Mouse (Mus musculus): ENCODE measurements at regions not wholly inside any gene's neighbourhood (a gene's known extent, or its start where the extent isn't known, plus 50 kb on each side); places are given as distances from the start of the nearest gene placed in this dataset.
"Not testable (repeated sequence)": the region's sequence is repeated elsewhere in the genome, so short reads cannot be mapped to it uniquely, and the experiment has no call there.

DNA sequence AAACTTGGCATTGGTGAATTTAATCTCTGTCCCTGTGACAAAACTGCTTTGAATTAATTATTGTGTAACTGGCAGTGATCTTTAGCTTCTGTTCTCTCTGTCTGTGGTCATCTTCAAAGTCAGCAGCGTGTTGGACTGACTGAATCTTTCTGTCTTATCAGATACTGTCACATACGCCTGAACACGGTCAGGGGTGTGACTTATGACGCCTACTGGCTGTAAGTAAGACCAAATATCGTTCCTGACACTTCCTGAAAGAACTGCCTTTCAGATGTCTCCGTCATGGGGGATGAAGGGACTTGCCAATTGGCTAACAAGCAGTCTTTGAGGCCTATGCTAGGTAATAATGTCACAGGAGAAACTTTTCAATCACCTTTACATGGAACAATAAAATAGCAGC, 402.2 kb downstream of the Gabrg2 start:
- WGBS: 76% methylated on average over 6 of the region's 6 CpGs
- Histone ChIP-seq H3K9me3 (ENCODE audit: control insufficient read depth, low read length) (no peaks in the 10 kb centered on the region), H3K9ac (ENCODE audit: low read depth, low read length) (no peak overlapping the region), H3K36me3 (ENCODE audit: control insufficient read depth, insufficient read depth, low read length) (no peaks in the 10 kb centered on the region), H3K4me1 (ENCODE audit: control insufficient read depth, insufficient read depth, low read length) (no peaks in the 10 kb centered on the region), H3K27me3 (replicated peaks; ENCODE audit: control insufficient read depth, insufficient read depth, low read length) (no peaks in the 10 kb centered on the region), H3K27ac (replicated peaks; ENCODE audit: low read depth, low read length) (no peak overlapping the region), H3K4me2 (ENCODE audit: low read depth, low read length) (no peak overlapping the region), H3K4me3 (ENCODE audit: low read depth, low read length) (no peak overlapping the region)
- no peak for ATAC-seq (ENCODE audit: low read depth)
- no peak for DNase-seq (ENCODE audit: low spot score)

DNA sequence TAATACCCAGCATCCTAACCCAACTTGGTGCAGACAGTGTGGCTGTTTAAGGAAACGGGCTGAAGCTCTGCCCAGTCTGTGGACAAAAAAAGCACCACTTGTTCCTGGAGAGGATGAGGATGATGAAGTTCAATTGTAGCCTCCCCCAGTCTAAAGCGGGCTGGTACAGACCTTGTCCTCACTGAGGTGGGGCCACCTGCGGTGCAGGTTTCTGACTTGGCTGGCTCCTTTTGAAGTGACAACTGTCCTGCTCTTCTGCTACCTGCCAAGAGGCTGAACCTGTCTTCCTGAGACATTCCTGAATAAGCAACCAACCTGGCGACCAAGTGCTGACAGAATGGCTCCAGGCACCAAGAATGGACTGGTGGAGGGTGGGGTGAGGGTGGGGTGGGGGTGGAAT, 409.2 kb downstream of the Gabrg2 start:
- 69% methylated on average over 4 of the region's 4 CpGs for WGBS
- H3K4me3 ChIP-seq (ENCODE audit: low read depth, low read length); H3K9ac ChIP-seq (ENCODE audit: low read depth, low read length); H3K27me3 ChIP-seq (replicated peaks; ENCODE audit: control insufficient read depth, insufficient read depth, low read length); H3K4me1 ChIP-seq (ENCODE audit: control insufficient read depth, insufficient read depth, low read length); DNase-seq (ENCODE audit: low spot score); H3K4me2 ChIP-seq (ENCODE audit: low read depth, low read length); ATAC-seq (ENCODE audit: low read depth); H3K27ac ChIP-seq (replicated peaks; ENCODE audit: low read depth, low read length); H3K9me3 ChIP-seq (ENCODE audit: control insufficient read depth, low read length); H3K36me3 ChIP-seq (ENCODE audit: control insufficient read depth, insufficient read depth, low read length): not testable (repeated sequence)
